Mouse (Mus musculus): ENCODE data around the gene Gsdma.

- no peak for TF ChIP-seq GATA1 (IDR thresholded peaks at IDR 0.05; ENCODE audit: borderline replicate concordance, low read length)
- no peak for TF ChIP-seq FLI1 (IDR thresholded peaks at IDR 0.05; ENCODE audit: low read length)
Observed at GRCm38 (mm10) chr11:98688009-98688408, 23.9 kb downstream of the Gsdma start.

Data from megakaryocyte, embryonic 14.5 days (primary cell).